Mouse (Mus musculus) limb, embryonic 15.5 days (tissue): ENCODE data around the gene Cactin. TPM values are rescaled to one million over a fixed set of nuclear protein-coding genes. Genes with fewer than 3 reads are reported as not detected.

Source experiments
- ATAC-seq: fragments of 200-750 bp; cut with Nextera tagmentation; 2 replicates; pipeline ENCODE4 v1.8.0; 2017; ENCODE audit warnings: low read depth, moderate TSS enrichment; ENCODE audit not compliant: insufficient number of reproducible peaks, low FRiP score, low TSS enrichment
- H3K27ac ChIP-seq: fragments of 300-500 bp; sonication (generic); 2 replicates; pipeline ENCODE4 v1.5.1; 2015; ENCODE audit warnings: moderate library complexity, mild to moderate bottlenecking, inconsistent platforms
- H3K27me3 ChIP-seq: fragments of 300-500 bp; sonication (generic); 2 replicates; pipeline ENCODE4 v1.6.1; 2015; ENCODE audit warnings: inconsistent platforms
- H3K36me3 ChIP-seq: fragments of 300-500 bp; sonication (generic); 2 replicates; pipeline ENCODE4 v1.6.1; 2015; ENCODE audit warnings: inconsistent platforms
- H3K4me1 ChIP-seq: fragments of 300-500 bp; sonication (generic); 2 replicates; pipeline ENCODE4 v1.6.1; 2015; ENCODE audit warnings: inconsistent platforms
- H3K4me2 ChIP-seq: fragments of 300-500 bp; sonication (generic); 2 replicates; pipeline ENCODE4 v1.6.1; 2015; ENCODE audit warnings: mild to moderate bottlenecking, inconsistent platforms
- H3K4me3 ChIP-seq: fragments of 300-500 bp; sonication (generic); 2 replicates; pipeline ENCODE4 v1.5.1; 2015; ENCODE audit warnings: mild to moderate bottlenecking, inconsistent platforms
- H3K9ac ChIP-seq: fragments of 300-500 bp; sonication (generic); 2 replicates; pipeline ENCODE4 v1.6.1; 2015; ENCODE audit warnings: inconsistent platforms
- H3K9me3 ChIP-seq: fragments of 300-500 bp; sonication (generic); 2 replicates; pipeline ENCODE4 v1.6.1; 2016; ENCODE audit warnings: inconsistent platforms
- WGBS: fragments of 180-500 bp; shearing (Covaris S2); methylation state at CpG from one replicate; pipeline ENCODE4 v1.1.7; 2015; 5-methylcytosine and 5-hydroxymethylcytosine counted together
- polyA plus RNA-seq: library from polyadenylated mRNA; unstranded; fragments of >200 nt; fragmentation: Nextera tagmentation; extraction: Ambion mirVana; gene quantifications from 2 replicates; pipeline ENCODE4 v1.2.1, GENCODE M21; 2015

The Cactin gene
- 37.3 and 39.3 TPM in 2 replicates for polyA plus RNA-seq

- peak within 1 kb of the TSS; percentile 99 for H3K4me3 ChIP-seq
- H3K36me3 ChIP-seq: peaks cover 62% of the 10 kb centered on the region
- no peaks in the 10 kb centered on the region for H3K9me3 ChIP-seq
- H3K27me3 ChIP-seq: no peaks in the 10 kb centered on the region
- ATAC-seq: peak; percentile 94
- H3K27ac ChIP-seq: peak within 1 kb of the TSS; percentile 92
- peak within 1 kb of the TSS; percentile 96 for H3K9ac ChIP-seq
- H3K4me2 ChIP-seq: peak within 1 kb of the TSS; percentile 74
- WGBS: under 1% methylated on average over 68 of the region's 68 CpGs
- H3K4me1 ChIP-seq: peaks cover 53% of the 10 kb centered on the region
Measured at GRCm38 (mm10) chr10:81320550-81321347, at the start of gene Cactin. Gene Cactin (plus strand): TSS chr10:81321103.

GRCm38 (mm10) chr10:81272356-81272755 is 48.5 kb upstream of the Cactin start:
- Histone ChIP-seq H3K36me3 (peaks cover 47% of the 10 kb centered on the region), H3K27ac (no peak overlapping the region)
- WGBS: 91% methylated on average over 21 of the region's 21 CpGs

GRCm38 (mm10) chr10:81273842-81274241 is 47.1 kb upstream of the Cactin start:
- H3K36me3 ChIP-seq: peaks cover 47% of the 10 kb centered on the region
- ATAC-seq: no peak
- H3K4me3 ChIP-seq: no peak overlapping the region
- no peak overlapping the region for H3K4me2 ChIP-seq
- H3K27ac ChIP-seq: no peak overlapping the region
- peaks cover 10% of the 10 kb centered on the region for H3K4me1 ChIP-seq
- WGBS: 95% methylated on average over 19 of the region's 19 CpGs
- H3K9ac ChIP-seq: no peak overlapping the region
- no peaks in the 10 kb centered on the region for H3K27me3 ChIP-seq
- no peaks in the 10 kb centered on the region for H3K9me3 ChIP-seq

More at GRCm38 (mm10) chr10:81272356-81272755, 48.5 kb upstream of the Cactin start:
- no peak overlapping the region for H3K4me2 ChIP-seq
- H3K27me3 ChIP-seq: no peaks in the 10 kb centered on the region
- H3K4me3 ChIP-seq: no peak overlapping the region
- H3K9me3 ChIP-seq: no peaks in the 10 kb centered on the region
- H3K4me1 ChIP-seq: peaks cover 19% of the 10 kb centered on the region
- H3K9ac ChIP-seq: no peak overlapping the region
- no peak for ATAC-seq

GRCm38 (mm10) chr10:81277676-81278075 is 43.2 kb upstream of the Cactin start:
- no peak for ATAC-seq
- Histone ChIP-seq H3K4me3 (no peak overlapping the region), H3K4me2 (no peak overlapping the region), H3K27ac (no peak overlapping the region), H3K9ac (no peak overlapping the region), H3K36me3 (peaks cover 17% of the 10 kb centered on the region), H3K4me1 (peaks cover 8% of the 10 kb centered on the region; the same call in 1 of the 2 replicates), H3K27me3 (peaks cover 25% of the 10 kb centered on the region), H3K9me3 (no peaks in the 10 kb centered on the region)
- 73% methylated on average over 22 of the region's 22 CpGs for WGBS

GRCm38 (mm10) chr10:81279496-81279895 is 41.4 kb upstream of the Cactin start:
- no peak overlapping the region for H3K9ac ChIP-seq
- H3K27ac ChIP-seq: no peak overlapping the region

GRCm38 (mm10) chr10:81284189-81284588 is 36.7 kb upstream of the Cactin start:
- no peaks in the 10 kb centered on the region for H3K36me3 ChIP-seq
- WGBS: 33% methylated on average over 6 of the region's 6 CpGs
- H3K4me1 ChIP-seq: peaks cover 25% of the 10 kb centered on the region
- no peak overlapping the region for H3K4me3 ChIP-seq
- ATAC-seq: no peak
- H3K4me2 ChIP-seq: no peak overlapping the region
- H3K27ac ChIP-seq: no peak overlapping the region
- no peaks in the 10 kb centered on the region for H3K9me3 ChIP-seq
- H3K27me3 ChIP-seq: peaks cover 65% of the 10 kb centered on the region
- H3K9ac ChIP-seq: no peak overlapping the region

More at GRCm38 (mm10) chr10:81279496-81279895, 41.4 kb upstream of the Cactin start:
- ATAC-seq: no peak
- Histone ChIP-seq H3K4me1 (peaks cover 10% of the 10 kb centered on the region; the same call in 1 of the 2 replicates), H3K9me3 (no peaks in the 10 kb centered on the region), H3K27me3 (peaks cover 43% of the 10 kb centered on the region), H3K4me2 (no peak overlapping the region), H3K4me3 (no peak overlapping the region), H3K36me3 (no peaks in the 10 kb centered on the region)
- 17% methylated on average over 10 of the region's 10 CpGs for WGBS

GRCm38 (mm10) chr10:81284719-81285118 is 36.2 kb upstream of the Cactin start:
- no peak for ATAC-seq
- Histone ChIP-seq H3K4me2 (peak overlapping the region; percentile 85; the same call in 1 of the 2 replicates), H3K36me3 (no peaks in the 10 kb centered on the region), H3K9ac (no peak overlapping the region), H3K4me1 (peaks cover 24% of the 10 kb centered on the region), H3K27ac (no peak overlapping the region), H3K4me3 (peak overlapping the region; percentile 44), H3K9me3 (no peaks in the 10 kb centered on the region), H3K27me3 (peaks cover 64% of the 10 kb centered on the region)
- 6% methylated on average over 17 of the region's 17 CpGs for WGBS

- ATAC-seq: peak; percentile 48; the same call in 1 of the 2 replicates
- H3K4me2 ChIP-seq: peak overlapping the region; percentile 85
- peaks cover 69% of the 10 kb centered on the region for H3K27me3 ChIP-seq
- H3K36me3 ChIP-seq: no peaks in the 10 kb centered on the region
- H3K9me3 ChIP-seq: no peaks in the 10 kb centered on the region
- peaks cover 34% of the 10 kb centered on the region for H3K4me1 ChIP-seq
- H3K9ac ChIP-seq: peak overlapping the region; percentile 39; the same call in 1 of the 2 replicates
- no peak overlapping the region for H3K27ac ChIP-seq
- H3K4me3 ChIP-seq: peak overlapping the region; percentile 44
- 1% methylated on average over 52 of the region's 54 CpGs for WGBS
Measured at GRCm38 (mm10) chr10:81285694-81286450, 35.0 kb upstream of the Cactin start.

- no peak overlapping the region for H3K9ac ChIP-seq
- H3K9me3 ChIP-seq: no peaks in the 10 kb centered on the region
- H3K4me2 ChIP-seq: no peak overlapping the region
- peaks cover 41% of the 10 kb centered on the region for H3K4me1 ChIP-seq
- H3K36me3 ChIP-seq: no peaks in the 10 kb centered on the region
- H3K4me3 ChIP-seq: no peak overlapping the region
- H3K27ac ChIP-seq: no peak overlapping the region
- WGBS: 34% methylated on average over 6 of the region's 6 CpGs
- H3K27me3 ChIP-seq: peaks cover 68% of the 10 kb centered on the region
- no peak for ATAC-seq
Measured at GRCm38 (mm10) chr10:81286586-81286985, 34.3 kb upstream of the Cactin start.

GRCm38 (mm10) chr10:81287513-81288157 is 33.3 kb upstream of the Cactin start:
- no peak overlapping the region for H3K4me3 ChIP-seq
- H3K4me1 ChIP-seq: peaks cover 41% of the 10 kb centered on the region
- no peaks in the 10 kb centered on the region for H3K36me3 ChIP-seq
- H3K27ac ChIP-seq: no peak overlapping the region
- 59% methylated on average over 8 of the region's 8 CpGs for WGBS
- peaks cover 62% of the 10 kb centered on the region for H3K27me3 ChIP-seq
- no peak for ATAC-seq
- no peak overlapping the region for H3K9ac ChIP-seq
- H3K4me2 ChIP-seq: no peak overlapping the region
- no peaks in the 10 kb centered on the region for H3K9me3 ChIP-seq

- H3K9ac ChIP-seq: no peak overlapping the region
- no peaks in the 10 kb centered on the region for H3K9me3 ChIP-seq
- 32% methylated on average over 6 of the region's 6 CpGs for WGBS
- no peak overlapping the region for H3K27ac ChIP-seq
- H3K27me3 ChIP-seq: peaks cover 53% of the 10 kb centered on the region
- no peak overlapping the region for H3K4me2 ChIP-seq
- ATAC-seq: no peak
- peaks cover 41% of the 10 kb centered on the region for H3K4me1 ChIP-seq
- H3K4me3 ChIP-seq: no peak overlapping the region
- no peaks in the 10 kb centered on the region for H3K36me3 ChIP-seq
Measured at GRCm38 (mm10) chr10:81288601-81289000, 32.3 kb upstream of the Cactin start.
